Mouse (Mus musculus) left cerebral cortex, adult 11 months (tissue): ENCODE measurements around the gene Prmt9.

Experiments used
- DNase-seq: peaks from one replicate; pipeline ENCODE4 v3.0.0; 2022; ENCODE audit warnings: low spot score

The Prmt9 gene

DNA sequence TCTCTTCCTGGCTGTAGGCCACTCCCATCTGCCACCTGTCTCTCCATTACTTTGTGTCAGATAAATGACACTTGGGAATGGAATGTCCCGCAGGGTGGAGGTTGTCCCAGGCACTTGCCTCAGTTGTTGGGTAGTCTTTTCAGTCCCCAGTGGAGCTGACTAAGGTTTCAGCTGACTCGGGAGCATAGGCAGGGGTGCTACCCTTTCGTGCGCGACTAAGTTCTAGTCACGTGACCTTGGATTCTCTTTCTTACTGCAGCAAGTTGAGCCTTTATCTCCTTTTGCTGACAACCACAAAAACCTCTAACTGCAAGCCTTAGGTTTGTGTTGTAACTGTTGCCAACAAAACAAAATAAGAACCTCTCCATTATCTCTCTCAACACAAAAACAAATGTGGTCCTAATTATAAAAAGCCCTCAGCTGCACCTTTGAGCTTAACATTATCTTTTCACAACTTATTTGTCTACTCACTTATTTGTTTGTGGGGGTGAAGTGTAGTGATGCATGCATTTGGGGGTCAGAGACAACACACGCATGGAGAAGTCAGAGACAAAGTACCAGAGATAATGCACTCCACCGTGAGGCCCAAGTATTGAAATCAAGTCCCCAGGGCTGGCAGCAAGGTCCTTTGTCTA is 14.7 kb upstream of the Prmt9 start:
- DNase-seq: no peak

DNA sequence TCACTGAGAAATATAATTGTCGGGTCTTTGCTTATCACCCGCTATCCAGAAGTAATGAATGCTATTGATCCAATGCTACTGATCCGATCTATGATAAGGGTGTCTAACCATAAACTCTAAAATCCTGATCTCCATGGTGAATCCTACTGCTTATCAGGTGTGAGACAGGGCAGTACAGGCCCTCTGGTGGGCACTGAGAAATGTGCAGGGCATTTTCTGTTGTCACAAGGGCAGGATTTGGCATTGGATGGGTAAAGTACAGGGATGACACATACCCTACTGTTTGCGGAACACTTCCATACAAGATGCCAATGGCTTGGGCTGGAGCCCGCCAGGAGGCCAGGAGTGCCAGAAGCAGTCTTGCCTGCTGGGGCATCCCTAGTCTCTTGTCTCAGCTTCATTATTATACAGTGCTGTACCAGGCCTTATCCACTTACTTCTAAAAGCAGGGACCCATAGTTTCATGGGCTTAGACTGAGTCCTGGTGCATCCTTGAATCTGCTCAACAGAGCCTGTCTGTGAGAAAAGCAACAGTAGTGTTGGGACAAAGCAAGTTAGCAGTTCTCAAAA is 14.1 kb upstream of the Prmt9 start:
- no peak for DNase-seq

DNA sequence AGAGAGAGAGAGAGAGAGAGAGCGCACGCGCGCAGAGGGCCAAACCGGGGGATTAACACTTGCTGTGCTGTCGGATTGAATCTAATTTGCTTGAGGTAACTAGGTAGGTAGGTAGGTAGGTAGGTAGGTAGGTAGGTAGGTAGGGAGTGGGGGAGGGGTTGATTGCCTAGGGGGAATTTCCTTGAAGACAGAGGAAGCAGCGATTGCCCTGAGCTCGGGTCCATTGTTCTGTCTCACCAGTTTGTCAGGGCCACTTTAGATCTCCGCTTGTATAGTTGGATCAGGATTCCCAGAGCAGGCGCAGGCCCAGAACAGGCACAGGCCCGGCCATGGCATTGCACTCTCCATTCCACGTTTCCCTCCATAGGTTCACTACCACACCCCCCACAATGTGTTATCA is 12.4 kb upstream of the Prmt9 start:
- no peak for DNase-seq

DNA sequence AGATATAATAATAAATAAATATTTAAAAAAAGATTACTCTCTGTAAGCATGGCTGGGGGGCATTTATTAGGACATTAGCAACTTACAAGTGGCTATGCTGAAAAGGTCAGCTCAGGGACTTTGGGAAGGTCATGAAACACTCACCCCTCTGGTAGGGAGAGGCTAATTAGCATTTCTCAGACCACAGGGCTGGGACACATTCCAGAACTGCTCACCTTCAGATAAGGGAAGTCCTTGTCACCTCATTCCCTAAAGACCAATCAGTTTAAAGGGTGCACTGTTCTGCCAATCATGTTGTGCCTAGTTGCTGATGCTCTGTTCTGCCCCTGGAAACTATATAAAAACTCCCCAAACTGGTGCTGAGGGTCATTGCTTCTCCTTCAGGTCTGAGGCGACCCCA is 10.9 kb upstream of the Prmt9 start:
- DNase-seq: no peak

DNA sequence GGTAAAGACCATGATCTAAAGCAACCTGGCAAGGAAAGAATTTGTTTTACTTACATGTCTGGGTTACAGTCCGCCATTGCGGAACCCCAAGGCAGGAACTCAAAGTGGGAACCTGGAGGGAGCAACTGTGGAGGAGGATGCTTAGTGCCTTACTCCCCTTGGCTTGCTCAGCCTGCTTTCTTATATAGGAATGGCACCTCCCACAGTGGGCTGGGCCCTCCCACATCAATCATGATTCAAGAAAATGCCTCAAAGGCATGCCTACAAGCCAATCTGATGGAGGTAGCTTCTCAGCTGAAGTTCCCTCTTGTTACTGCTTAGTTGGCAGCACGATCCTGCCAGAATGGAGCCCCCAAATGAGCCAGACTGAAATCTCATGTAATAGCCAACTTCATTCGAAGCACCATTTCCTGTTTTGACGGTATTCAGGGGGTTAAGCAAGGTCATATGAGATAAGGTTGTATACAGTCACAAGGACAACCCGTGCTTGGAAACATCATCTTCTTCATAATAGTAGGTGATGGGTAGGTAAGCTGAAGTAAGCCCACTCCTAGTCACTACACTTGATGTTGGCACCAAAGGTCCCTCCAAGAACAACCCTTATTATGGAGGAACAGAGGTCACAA is 5.9 kb upstream of the Prmt9 start:
- DNase-seq: no peak

DNA sequence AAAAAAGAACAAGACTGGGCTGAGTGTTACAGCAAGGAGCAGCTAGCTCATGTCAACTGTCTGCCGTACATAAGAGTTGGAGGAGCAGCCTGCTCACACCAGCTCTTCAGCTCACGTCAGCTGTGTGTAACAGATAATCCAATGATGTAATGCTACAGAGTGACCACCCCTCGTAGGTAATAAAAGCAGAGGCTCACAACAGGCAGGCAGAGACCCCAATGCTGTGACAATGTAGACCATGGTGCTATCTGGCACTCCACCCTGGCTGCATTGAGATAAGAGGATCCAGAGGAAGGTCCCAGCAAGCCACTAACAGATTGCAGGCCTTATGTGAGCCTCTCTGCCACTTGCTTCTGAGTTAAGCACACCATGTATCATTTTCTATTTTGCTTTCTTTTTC is 4.8 kb upstream of the Prmt9 start:
- no peak for DNase-seq

DNA sequence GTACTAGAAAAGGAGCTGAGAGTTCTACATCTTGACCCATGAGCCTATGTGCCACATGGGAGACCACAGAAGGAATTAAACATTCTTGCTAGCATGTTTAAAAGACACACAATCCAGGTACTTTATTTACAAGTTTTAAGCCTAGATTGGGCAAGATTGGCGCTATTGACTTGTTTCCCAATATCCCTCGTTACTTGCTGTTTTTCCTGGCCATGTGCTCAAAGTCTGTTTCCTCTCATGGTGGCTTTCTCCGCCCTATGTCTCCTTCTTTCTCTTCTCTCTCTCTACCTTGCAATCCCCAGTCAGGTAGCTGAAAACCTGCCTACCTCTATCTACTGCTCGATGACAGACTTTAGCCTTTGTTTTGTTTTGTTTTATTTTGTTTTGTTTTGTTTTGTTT is 3.6 kb upstream of the Prmt9 start:
- no peak for DNase-seq

DNA sequence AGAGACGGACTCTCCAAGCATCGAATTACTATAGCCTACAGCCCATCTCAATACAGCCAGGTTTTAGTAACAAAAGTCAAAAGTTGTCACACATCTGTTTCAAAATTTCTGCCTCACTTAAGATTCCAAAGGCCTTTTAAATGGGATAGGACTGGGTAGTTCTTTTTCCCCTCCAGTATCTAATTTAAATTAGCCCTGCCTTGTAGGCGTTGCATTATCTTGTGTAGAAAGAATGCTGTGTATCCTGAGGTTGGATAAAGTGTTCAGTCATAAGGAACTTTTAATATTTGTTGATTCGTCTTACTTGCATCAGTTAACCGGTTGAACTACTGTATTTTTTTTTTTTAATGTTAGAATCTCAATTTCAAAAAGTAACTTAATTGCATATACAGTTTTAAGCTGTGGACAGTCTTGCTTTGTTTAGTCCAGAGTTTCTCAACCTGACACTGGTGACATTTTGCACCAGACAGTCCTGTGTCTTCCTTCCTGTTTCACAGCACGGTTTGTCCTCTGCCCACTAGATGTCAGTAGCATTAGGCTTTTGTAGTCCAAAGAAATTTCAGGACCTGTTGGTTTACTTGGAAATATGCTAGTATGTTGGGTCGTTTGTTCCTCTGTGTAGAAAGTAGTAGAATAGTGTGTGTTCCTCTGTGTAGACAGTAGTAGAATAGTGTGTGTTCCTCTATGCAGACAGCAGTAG is 834 bp downstream of the Prmt9 start:
- DNase-seq: no peak

DNA sequence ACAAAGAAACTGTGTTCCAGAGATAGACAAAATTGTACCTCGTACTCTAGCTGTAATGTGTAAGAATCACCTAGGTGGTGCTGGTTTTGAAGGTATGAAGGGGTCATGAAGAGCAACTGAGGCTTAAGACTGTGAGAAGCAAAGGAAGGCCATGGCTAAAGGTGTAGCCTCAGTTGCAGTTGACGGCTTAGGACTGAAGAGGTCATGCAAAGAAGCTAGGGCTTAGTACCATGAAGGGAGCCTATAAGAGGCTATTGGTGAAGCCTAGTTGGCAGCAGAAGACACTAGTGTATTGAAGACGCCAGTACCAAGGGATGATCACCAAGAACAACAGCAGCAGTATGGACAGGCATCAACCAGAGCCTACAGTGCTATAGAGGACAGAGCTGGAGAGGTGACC is 3.3 kb downstream of the Prmt9 start:
- no peak for DNase-seq

DNA sequence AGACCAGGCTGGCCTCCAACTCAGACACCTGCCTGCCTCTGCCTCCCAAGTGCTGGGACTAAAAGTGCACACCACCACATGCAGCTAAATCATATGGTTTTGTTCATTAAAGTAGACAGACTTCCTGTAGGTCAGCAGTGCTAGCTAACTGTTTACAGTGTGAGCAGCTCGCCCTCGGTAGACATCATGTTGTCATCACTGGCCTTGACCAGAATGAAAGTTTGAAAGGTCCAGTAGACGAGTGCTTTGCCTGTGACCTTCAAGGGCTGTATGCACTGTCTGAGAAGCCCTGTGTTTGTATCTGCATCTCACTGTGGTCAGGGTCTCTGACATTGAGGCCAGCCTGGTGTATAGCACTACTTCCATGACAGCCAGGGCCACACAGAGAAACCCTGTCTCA is 12.2 kb downstream of the Prmt9 start:
- DNase-seq: no peak

DNA sequence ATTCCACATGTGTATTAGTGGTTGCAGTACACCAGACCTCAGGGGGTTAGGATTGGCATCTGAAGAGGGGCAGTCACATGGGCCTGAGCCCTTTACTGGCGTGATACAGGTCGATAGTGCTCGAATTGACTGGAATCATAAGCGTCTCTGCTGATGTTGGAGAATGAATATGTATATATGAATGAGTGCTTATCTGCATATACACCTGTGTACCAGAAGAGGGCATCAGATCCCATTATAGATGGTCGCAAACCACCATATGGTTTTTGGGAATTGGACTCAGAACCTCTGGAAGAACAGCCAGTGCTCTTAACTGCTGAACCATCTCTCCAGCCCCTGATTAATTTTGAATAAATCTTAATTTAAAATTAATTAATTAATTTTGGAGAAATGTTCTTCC is 25.0 kb downstream of the Prmt9 start:
- no peak for DNase-seq

DNA sequence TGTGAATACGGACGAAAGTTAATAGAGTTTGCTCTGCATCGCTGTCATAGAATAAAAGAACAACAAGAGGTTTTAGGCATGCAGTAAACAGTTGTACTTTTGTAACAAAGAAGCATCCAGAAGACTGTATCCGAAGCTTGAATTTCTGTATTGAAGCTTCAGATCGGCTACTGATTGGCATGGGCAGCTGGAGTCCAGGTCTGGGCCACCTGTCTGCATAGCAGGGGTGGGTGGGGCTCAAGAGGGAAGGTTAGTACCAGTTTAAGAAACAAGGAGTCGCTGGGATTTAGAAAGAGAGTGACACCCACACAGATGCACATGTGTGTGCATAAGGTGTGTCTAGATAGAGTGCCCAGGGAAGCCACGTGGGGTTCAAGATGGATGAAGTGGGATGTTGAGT is 28.5 kb downstream of the Prmt9 start:
- no peak for DNase-seq

DNA sequence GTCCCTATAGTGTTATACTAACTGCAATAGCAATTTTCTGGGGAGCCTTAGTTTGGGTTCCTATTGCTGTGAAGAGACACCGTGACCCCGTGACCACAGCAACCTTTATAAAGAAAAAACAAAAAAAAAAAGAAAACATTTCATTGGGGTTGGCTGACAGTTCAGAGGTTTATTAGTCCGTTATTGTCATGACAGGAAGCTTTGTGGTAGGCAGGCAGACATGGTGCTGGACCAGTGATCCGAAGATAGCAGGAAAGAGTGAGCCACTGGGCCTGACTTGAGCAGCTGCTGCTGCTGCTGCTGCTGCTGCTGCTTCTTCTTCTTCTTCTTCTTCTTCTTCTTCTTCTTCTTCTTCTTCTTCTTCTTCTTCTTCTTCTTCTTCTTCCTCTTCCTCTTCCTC is 35.0 kb downstream of the Prmt9 start:
- DNase-seq: no peak

DNA sequence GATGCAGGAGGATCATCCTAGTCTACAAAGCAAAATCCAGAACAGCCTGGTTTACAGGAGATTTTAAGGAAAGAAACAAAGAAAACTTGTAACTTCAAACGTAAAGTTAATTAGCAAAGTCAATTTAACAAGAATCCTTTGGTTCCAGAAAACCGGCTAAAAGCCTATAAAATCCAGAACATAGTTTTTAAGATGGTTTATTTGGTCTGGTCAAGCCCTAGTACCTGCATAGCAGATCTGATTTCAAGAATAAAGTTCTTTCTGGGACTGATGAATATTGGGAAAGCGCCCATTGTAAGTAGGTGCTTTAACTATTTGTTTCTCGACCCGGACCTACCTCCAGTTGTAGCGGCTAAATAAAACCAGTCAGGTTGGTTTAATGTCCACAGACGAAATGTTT is 60.4 kb downstream of the Prmt9 start:
- no peak for DNase-seq

DNA sequence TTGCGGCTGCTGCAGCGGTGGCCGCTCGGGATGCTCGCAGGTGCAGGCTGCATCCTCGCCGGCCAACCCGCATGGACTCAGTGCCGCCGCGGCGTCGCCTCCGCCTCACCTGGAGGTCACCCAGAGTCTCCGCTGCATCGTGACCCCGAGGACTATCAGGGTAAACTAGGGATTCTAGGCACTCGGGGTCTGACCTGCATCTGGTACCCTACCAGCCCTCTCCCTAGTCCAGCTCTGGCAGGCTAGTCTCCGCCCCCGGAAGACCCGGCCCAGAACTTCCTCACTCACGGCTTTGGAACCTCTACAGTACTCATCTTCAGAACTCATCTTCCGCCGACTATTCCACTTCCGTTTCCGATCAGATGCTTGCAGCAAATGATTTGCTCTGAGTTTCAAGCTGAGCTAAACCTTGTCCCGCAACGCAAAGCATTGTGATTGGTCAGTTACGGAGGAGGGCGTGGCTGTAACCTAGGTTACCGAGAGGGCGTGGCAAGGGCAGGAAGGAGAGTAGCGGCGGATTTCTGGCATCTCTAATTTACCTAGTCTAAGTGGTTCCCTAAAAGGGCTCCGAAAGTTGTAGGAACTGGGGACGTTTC is 61.3 kb downstream of the Prmt9 start, which contains the start of gene Tmem184c:
Gene Tmem184c, minus strand, starts transcription at position 325 of the 596 bp plus-strand sequence.
- DNase-seq: peak; percentile 98

DNA sequence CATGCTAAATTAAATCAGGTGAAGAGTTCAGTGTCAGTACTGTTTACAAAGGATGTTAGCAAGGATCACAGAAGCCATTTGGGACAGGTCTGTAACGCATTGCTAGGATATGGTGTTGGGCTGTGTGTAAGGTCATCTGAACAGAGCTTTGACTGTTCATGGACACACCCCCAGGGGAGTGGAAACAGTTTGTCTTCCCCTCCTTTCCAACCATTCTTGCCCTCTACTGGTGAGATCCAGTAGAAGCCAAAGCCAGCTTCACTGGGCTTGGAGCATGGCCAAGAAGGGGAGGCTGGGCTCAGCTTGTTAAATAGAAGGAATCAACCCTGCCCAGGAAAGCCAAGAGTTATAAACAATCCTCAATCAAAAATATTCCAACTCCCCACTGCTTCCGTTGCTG is 68.7 kb downstream of the Prmt9 start:
- no peak for DNase-seq

DNA sequence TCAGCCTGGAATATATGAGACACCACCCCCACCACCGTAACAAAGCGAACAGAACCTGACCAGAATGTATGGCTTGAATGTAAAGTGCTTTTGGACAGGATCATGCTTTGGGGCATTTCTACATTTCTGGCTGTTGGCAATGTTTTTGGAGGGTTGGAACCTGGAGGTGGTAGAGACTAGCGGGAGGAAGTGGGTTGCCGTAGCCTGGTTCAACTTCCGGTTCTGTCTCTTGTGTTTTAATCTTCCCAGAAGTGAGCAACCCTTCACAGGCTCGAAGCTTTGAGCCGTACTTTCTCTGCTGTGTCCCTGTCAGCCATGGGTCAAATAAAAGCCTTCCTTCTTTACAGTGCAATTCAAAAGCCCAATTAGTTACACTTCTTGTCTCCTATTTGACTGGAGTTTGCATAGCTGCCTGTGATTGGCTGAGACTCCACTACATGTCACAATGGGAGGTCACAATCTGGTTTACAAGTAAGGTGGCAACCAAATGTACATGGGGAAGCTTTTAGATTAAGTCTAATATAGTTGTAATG is 74.5 kb downstream of the Prmt9 start:
- no peak for DNase-seq

DNA sequence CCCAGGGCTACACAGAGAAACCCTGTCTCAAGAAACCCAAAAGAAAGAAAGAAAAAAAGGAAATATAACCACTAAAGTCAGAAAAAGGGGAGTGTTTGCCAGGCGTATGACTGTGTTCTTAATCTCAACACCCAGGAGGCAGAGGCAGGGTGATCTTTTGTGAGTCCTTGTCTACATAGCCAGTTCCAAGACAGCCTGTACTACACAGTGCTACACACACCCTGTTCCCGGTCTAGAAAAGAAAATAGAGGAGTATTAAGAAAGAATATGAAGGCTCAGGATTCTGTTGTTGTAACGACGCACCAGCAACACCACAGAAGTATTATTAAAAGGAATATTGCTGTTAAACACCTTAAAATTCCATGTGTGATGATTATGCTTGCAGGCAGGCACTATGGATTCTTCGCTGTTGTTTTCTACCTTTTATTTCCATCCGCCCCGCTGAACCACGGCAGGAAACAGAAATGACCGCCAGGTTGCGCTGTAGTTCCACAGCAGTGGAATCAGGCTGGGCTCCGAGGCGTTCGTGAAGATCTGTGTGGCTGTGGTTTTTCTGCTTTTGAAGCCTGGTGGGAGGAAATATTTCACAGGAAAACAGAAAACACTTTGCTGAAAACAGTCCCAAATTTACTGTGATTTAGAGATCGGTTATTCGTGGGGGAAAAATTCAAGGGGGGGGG is 80.8 kb downstream of the Prmt9 start:
- peak; percentile 28 for DNase-seq

DNA sequence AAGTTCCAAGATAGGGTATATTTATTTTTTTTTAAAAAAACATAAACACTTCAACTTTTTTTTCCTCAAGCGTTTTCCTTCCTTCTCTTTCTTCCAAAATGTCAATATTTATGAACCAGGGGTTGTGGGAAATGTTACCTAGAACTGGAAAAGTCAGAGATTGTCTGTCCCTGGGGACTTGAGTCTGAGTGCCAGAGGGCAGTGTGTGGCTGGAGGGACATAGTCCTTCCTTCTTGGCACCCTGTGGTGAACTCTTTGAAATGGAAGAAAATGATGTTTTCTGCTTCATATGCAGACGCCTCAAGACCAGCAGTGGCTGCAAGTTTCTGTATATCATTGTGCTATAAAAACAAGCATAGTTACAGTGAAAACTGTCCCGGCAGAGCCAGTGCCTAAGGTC is 81.5 kb downstream of the Prmt9 start:
- DNase-seq: no peak
